Mouse (Mus musculus) brain, embryonic 14.5 days (tissue): ENCODE results near the gene Sipa1l3.

Experiments
- CTCF ChIP-seq: fragments of 200-500 bp; IDR thresholded peaks from 2 replicates; pipeline ENCODE4 v1.5.1; 2012; ENCODE audit warnings: inconsistent platforms, mild to moderate bottlenecking, moderate library complexity, borderline replicate concordance; ENCODE audit not compliant: insufficient read depth, insufficient read length; ENCODE audit errors: extremely low read depth
- POLR2A ChIP-seq: fragments of 200-500 bp; IDR thresholded peaks from 2 replicates; pipeline ENCODE4 v1.6.1; 2012; ENCODE audit warnings: mild to moderate bottlenecking, inconsistent platforms, borderline replicate concordance; ENCODE audit not compliant: poor library complexity, insufficient read depth, insufficient read length, severe bottlenecking; ENCODE audit errors: extremely low read depth

GRCm38 (mm10) chr7:29465736-29466135, 52.7 kb downstream of the Sipa1l3 start:
- no peak for TF ChIP-seq CTCF
- no peak for TF ChIP-seq POLR2A
